Mouse (Mus musculus): ENCODE results near the gene Ndufb11. TPM values are rescaled to one million over a fixed set of nuclear protein-coding genes. Genes with fewer than 3 reads are reported as not detected.

The Ndufb11 gene
- 100 to 1,000 TPM; 322 to 386 TPM for total RNA-seq (2021)
- long read RNA-seq, experiment 1, transcript Ndufb11-201 (3 exons, 908 nt) = major isoform, 416 of 432 reads
- long read RNA-seq, experiment 1, partial matches to known transcripts = 4 of 432 reads
- long read RNA-seq, experiment 1, other reads (novel, unspliced or antisense) = 12 of 432 reads
- long read RNA-seq, experiment 2, transcript Ndufb11-201 (3 exons, 908 nt) = major isoform, 355 of 366 reads
- long read RNA-seq, experiment 2, partial matches to known transcripts = 1 of 366 reads
- long read RNA-seq, experiment 2, other reads (novel, unspliced or antisense) = 10 of 366 reads

- peak; percentile 79 for DNase-seq
- intact Hi-C loops (cut with DNase I; ENCODE audit: low total_unique reads) = no loop called here
Measured at GRCm38 (mm10) chrX:20617176-20617902, at the start of gene Ndufb11, which contains the start of gene Rbm10. TSS of gene Ndufb11 (minus strand) at chrX:20617619. TSS of gene Rbm10 (plus strand) at chrX:20617503.

DNA sequence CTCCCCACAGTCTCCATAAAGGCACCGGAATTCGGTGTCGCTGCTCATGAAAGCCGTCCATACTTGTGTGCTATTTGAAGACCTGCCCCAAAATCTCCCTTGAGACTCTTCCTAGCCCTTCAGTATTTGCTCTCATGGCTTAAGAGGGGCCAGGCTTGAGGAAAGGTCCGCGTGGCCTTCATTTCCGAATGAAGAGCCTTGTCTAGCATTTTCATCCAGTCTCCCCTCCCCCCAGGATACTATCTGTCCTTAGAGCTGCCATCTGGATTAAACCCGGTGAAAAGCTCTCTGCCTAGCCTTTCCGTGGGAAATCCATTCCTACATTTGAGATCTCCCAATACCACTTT is 46.0 kb upstream of the Ndufb11 start:
- intact Hi-C loops (cut with DNase I; ENCODE audit: low total_unique reads) = no loop called here
- DNase-seq = no peak

- DNase-seq = peak; percentile 82
- intact Hi-C loops (cut with DNase I; ENCODE audit: low total_unique reads) = no loop called here
Measured at GRCm38 (mm10) chrX:20662716-20663443, 45.5 kb upstream of the Ndufb11 start.

DNA sequence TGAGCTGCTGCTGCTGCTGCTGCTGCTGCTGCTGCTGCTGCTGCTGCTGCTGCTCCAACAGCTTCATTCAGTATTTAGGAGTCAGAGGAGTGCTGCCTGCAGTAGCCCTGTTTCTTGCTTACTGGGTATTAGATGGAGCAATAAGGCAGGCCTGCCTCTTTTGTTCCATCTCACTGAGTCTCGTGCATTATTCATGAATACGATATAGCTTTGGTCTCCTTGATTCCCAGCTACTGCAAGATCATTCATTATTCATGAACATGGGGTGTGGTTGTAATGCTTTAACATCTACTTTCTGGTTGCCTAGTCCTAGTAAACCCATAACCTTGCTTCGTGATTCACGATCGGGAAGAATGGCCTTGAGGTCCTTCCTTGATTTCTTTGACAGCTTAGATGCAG is 44.9 kb upstream of the Ndufb11 start:
- DNase-seq = no peak
- intact Hi-C loops (cut with DNase I; ENCODE audit: low total_unique reads) = no loop called here

- intact Hi-C loops (cut with DNase I; ENCODE audit: low total_unique reads) = no loop called here
- DNase-seq = no peak
Measured at GRCm38 (mm10) chrX:20658891-20659406, 41.5 kb upstream of the Ndufb11 start.

DNA sequence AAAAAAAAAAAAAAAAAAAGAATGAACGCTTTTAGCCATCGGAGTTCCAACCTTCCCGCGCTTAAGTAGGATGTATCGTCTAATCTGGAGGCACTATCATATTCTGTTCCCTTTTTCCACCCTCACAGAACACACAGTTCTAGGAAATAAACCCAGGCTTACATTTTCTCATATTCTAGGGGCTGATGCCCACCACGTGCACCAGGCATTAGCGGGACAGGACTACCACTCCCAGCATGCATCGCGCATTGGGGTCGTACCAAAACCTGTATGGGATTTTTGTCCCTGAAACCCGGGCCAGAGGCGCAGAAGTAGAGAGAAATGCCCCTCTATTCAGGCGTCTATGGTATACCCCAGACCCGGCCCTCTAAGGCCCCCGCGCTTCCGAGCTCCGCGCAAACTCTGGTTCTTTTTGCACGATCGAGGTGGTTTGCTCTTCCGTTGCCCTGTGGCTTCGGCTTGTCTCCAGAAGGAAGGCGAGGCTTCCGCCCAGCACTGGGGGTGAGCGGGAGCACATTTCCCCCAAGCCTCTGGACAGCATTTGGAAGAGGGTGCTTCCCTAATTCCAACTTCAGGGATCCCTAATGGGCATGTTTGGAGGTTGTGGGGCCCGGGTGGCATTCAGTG is 40.7 kb upstream of the Ndufb11 start, which contains the start of gene Uba1:
Gene Uba1 (plus strand): TSS at position 301 of the 627 bp plus-strand sequence.
- intact Hi-C loops (cut with DNase I; ENCODE audit: low total_unique reads) = no loop called here
- DNase-seq = peak; percentile 69

DNA sequence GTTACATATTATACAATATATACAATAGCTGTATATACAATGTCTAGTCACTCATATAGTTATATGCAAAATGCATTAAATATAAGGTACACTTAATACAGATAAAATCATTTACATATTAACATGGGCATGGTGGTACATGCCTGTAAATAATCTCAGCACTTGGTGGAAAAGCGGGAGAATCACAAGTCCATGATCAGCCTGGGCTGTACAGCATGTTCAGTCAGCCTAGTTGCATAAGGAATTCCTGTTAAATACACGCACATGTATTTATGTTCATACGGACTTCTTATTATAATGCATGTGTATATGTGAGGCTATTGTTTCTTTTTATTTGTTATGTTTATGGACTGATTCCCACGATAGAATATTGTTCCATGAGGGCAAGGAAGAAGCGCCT is 40.2 kb upstream of the Ndufb11 start:
- DNase-seq = no peak
- intact Hi-C loops (cut with DNase I; ENCODE audit: low total_unique reads) = no loop called here

DNA sequence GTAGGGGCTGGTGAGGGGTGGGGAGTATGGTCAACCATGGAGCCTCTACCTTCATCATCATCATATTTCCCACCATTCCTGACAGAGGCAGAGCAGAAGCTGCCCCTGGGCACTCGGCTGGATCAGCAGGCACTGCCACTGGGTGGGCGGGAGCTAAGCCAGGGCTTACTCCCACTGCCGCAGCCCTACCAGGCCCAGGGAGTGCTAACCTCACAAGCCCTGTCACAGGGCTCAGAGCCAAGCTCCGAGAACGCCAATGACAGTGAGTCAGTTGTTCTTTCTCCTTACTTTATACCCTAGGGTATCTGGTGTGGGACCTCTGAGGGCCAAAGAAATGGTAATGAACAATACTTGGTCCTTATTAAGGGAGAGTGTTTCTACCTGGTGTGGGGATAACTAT is 27.4 kb upstream of the Ndufb11 start:
- no peak for DNase-seq
- intact Hi-C loops (cut with DNase I; ENCODE audit: low total_unique reads) = no loop called here

- intact Hi-C loops (cut with DNase I; ENCODE audit: low total_unique reads) = no loop called here
- no peak for DNase-seq
Measured at GRCm38 (mm10) chrX:20638141-20638540, 20.7 kb upstream of the Ndufb11 start.

GRCm38 (mm10) chrX:20617903-20618399 is 532 bp upstream of the Ndufb11 start:
- intact Hi-C loops (cut with DNase I; ENCODE audit: low total_unique reads) = no loop called here
- no peak for DNase-seq

GRCm38 (mm10) chrX:20616861-20617175 is 601 bp downstream of the Ndufb11 start:
- intact Hi-C loops (cut with DNase I; ENCODE audit: low total_unique reads) = no loop called here

DNA sequence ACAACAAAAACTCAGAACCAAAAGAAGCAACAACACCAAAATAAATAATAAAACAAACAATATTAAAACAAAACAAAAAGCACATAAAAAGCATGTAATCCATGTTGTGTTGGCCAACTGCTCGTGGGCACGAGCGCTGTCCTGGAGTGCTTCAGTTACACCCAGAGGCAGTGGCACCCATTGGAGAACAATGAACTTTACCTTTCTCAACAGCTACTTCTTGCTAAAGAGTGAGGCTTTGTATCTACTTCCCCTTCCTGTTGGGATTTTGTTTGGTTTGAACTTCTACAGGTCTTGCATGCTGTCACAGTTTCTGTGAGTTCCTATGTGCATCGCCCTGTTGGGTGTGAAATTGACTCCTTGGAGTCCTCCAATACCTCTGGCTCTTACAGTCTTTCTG is 8.9 kb downstream of the Ndufb11 start:
- no peak for DNase-seq
- intact Hi-C loops (cut with DNase I; ENCODE audit: low total_unique reads) = no loop called here

More at GRCm38 (mm10) chrX:20616861-20617175, 601 bp downstream of the Ndufb11 start:
- DNase-seq = no peak

GRCm38 (mm10) chrX:20587968-20588367 is 29.5 kb downstream of the Ndufb11 start:
- DNase-seq = no peak
- intact Hi-C loops (cut with DNase I; ENCODE audit: low total_unique reads) = no loop called here

DNA sequence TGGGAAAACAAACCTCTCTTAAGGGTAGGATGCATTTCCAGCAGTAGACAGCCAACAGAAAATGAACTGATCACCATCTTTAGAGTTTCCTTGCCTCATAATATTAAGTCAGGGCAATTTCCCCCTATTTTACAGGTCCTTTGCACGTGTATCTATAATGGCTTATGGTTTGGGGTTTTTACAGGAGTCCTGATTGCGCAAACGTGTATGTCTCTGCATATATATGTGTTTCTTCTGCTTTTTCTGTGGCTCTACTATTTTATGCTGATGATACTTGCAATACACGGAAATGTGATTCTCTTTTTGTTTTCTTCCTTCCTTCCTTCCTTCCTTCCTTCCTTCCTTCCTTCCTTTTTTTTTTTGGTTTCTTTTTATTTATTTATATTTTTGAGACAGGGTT is 43.5 kb downstream of the Ndufb11 start:
- intact Hi-C loops (cut with DNase I; ENCODE audit: low total_unique reads) = no loop called here
- DNase-seq = no peak

GRCm38 (mm10) chrX:20572683-20573082 is 44.7 kb downstream of the Ndufb11 start:
- intact Hi-C loops (cut with DNase I; ENCODE audit: low total_unique reads) = no loop called here

DNA sequence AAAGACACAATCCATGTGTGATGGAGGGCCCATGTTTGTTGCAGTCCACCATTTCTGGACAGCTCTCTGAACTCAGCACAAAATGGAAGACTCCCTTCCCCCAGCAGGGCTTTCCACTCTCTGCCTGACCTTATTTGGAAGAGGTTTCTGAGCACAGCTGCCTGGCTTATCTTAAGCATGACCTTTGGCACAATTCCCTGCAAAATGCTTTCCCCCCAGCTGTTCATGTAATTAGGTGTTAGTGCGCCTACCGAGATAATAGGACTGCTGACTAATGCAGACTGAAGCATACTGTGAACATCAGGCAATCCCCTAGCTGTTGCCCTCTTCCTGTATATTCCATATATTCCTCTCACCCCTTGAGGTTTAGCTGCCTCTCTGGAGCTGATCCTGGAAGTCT is 46.4 kb downstream of the Ndufb11 start:
- DNase-seq = no peak
- intact Hi-C loops (cut with DNase I; ENCODE audit: low total_unique reads) = no loop called here

More at GRCm38 (mm10) chrX:20572683-20573082, 44.7 kb downstream of the Ndufb11 start:
- DNase-seq = no peak

Measured in gastrocnemius, postnatal 14 days (tissue).